Mouse (Mus musculus) heart, adult 2 months (tissue): ENCODE data around the gene Socs5.

ENCODE experiments used
- CTCF ChIP-seq: fragments of 200-600 bp; IDR thresholded peaks from 2 replicates; pipeline ENCODE4 v1.8.1; 2022; ENCODE audit warnings: antibody characterized with exemption, mild to moderate bottlenecking, moderate library complexity
- EP300 ChIP-seq: fragments of 200-500 bp; IDR thresholded peaks from 2 replicates; pipeline ENCODE4 v1.6.1; 2011; ENCODE audit warnings: low read depth, low read length, control low read depth; ENCODE audit not compliant: insufficient read depth

DNA sequence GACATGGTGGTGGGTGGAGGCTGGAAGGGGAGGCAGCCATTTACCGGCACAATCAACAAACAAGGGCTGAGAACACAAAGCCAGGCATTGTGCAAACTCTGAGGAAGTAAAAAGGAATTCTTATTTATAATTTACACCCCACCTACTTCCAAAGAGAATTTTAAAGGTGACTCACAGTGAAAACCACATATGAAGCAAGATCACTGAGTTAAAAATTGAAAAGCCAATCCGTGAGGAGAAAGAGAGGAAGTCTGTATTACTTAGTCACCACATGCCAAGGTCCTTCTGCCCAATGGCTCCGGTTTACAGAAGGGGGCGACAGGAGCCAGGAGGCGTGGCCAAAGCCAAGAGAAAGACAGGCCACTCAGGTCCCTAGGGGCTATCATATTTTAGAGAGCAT is 62.9 kb downstream of the Socs5 start:
- TF ChIP-seq CTCF (no peak), EP300 (no peak)
